Mouse (Mus musculus): ENCODE measurements around the gene Asap2. TPM values are rescaled to one million over a fixed set of nuclear protein-coding genes. Genes with fewer than 3 reads are reported as not detected.
A peak's percentile ranks its signal among the peaks of the same experiment; 100 is the strongest.

The Asap2 gene
- polyA plus RNA-seq, 1 experiment, result 22.3 TPM

- DNase-seq (ENCODE audit: extremely low spot score in 1 of 2, low spot score in 1 of 2), result no peak
Measured at GRCm38 (mm10) chr12:21298856-21299255, 308.6 kb downstream of the Asap2 start.

GRCm38 (mm10) chr12:21301324-21301723, 311.1 kb downstream of the Asap2 start:
- DNase-seq (ENCODE audit: extremely low spot score in 1 of 2, low spot score in 1 of 2), result no peak

- no peak for DNase-seq (ENCODE audit: extremely low spot score in 1 of 2, low spot score in 1 of 2)
Measured at GRCm38 (mm10) chr12:21301932-21302331, 311.7 kb downstream of the Asap2 start.

GRCm38 (mm10) chr12:21302361-21302783, 312.1 kb downstream of the Asap2 start:
- DNase-seq (ENCODE audit: extremely low spot score in 1 of 2, low spot score in 1 of 2), result no peak

GRCm38 (mm10) chr12:21305741-21306140, 315.5 kb downstream of the Asap2 start:
- no peak for DNase-seq (ENCODE audit: extremely low spot score in 1 of 2, low spot score in 1 of 2)

- DNase-seq (ENCODE audit: extremely low spot score in 1 of 2, low spot score in 1 of 2), result no peak
Measured at GRCm38 (mm10) chr12:21306721-21307120, 316.5 kb downstream of the Asap2 start.

GRCm38 (mm10) chr12:21312201-21312600, 321.9 kb downstream of the Asap2 start:
- DNase-seq (ENCODE audit: extremely low spot score in 1 of 2, low spot score in 1 of 2), result no peak

- peak; percentile 46 to 79 for DNase-seq (ENCODE audit: extremely low spot score in 1 of 2, low spot score in 1 of 2)
Measured at GRCm38 (mm10) chr12:21315923-21316868, 325.9 kb downstream of the Asap2 start, which contains the start of gene Iah1. TSS of gene Iah1 (plus strand) at chr12:21316389.

GRCm38 (mm10) chr12:21316869-21317265, 326.6 kb downstream of the Asap2 start:
- DNase-seq (ENCODE audit: extremely low spot score in 1 of 2, low spot score in 1 of 2), result peak in 1 of 2 experiments; percentile 30

- DNase-seq (ENCODE audit: extremely low spot score in 1 of 2, low spot score in 1 of 2), result peak in 1 of 2 experiments; percentile 79
Measured at GRCm38 (mm10) chr12:21318143-21318895, 328.1 kb downstream of the Asap2 start.

All from frontal cortex, adult 2 months (tissue).